Mouse (Mus musculus) neutrophil, adult 59 days (primary cell): Measurements from ENCODE around the gene Ssc5d. TPM values are rescaled to one million over a fixed set of nuclear protein-coding genes. Genes with fewer than 3 reads are reported as not detected.

Source experiments
- total RNA-seq, 2 experiments: library from RNA; stranded (reverse); gene quantifications; 1 replicate in 1 of 2; 2 replicates in 1 of 2; pipeline ENCODE4 v1.2.4; 2023

Gene Ssc5d
- total RNA-seq: not detected

DNA sequence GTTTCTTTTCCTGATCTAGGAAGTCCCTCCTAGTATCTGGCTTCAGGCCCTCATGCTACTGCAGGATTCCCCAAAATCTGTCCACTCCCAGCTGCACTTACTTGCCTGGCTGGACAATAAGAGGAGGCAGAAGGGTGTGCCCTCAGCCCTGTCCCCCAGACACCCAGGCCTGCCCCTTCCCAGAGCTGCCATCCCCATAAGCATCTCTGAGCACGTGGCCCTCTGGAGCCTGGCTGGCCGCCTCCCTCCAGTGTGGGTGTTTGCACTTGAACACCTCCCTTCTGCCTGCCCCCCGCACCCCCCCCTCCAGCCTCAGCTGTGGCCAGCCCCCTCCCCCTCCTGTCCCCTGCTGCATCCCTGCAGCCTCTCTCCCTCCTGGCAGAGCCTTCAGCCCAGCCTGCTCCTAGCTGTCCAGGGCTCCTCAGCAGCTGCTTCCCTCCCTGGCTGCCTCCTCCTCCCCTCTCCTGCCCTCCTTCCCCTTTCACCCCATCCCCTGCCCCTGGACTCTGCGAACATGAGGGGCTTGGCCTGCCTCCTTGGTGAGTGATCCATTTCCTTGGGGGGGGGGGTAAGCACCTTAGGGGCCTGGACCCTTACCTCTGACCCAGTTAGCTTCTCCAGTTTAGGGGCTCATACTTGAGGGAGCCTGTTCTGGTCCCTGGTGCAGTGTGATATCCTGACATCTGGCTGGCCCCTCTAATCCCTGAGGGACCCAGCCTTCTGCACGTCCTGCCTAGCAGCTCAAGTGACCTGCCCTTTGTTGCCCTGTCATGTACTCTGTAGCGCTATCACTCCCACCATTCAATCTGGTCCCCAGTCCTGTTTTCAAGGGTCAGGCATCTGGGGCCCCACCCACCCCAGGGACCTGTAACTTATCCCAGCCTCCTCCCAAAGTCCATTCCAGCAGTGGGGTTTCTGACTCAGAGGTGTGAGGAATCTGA lies at the start of gene Ssc5d:
Ssc5d (plus strand) TSS at position 345 of the 941 bp plus-strand sequence.

DNA sequence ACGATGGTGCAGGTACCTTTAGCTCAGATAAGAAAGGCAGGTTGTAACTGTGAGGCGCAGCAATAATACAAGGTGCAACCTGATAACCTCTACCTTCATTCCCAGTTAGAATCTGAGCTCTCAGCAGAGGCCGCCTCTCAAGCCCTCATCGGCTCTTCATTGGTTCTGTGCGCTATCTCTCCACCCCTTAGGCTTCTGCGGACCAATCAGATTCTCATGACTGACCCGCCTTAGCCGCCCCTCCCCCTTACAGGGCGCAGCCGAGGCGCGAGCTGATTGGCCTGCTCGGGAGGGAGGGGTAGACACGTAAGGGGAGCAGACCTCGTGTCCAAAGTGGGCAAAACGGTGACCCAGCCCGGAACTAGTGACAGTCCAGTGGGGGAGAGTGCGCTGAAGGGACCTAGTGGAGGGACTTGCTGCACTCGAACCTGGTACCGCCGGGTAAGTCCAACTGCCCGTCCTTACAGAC lies 48.8 kb upstream of the Ssc5d start, which contains the start of gene Isoc2a:
Isoc2a (plus strand) TSS at position 401 of the 469 bp plus-strand sequence.

DNA sequence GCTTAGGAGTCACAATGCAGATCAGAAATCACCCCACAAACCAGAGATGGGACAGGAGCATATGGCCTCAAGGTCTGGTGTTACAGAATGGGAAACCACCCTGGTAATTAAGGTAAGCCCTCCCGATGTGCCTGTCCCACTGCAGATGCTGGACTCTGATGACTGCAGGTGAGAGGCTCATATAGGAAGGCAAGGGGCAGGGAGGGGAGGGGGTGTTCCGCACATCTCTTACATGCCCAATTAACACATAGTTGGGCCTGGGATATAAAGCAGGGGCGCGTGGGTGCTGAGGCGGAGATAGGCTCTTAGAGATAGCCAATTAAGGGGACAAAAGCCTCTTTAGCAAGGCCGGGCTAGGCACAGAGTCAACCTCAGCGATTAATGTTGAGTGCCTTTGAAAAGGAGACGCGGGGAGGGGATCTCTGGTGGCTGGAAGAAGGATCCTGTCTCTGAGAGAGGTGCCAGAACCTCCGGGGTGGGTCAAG lies 19.1 kb upstream of the Ssc5d start, which contains the start of gene Gm36210:
Gm36210 (minus strand) TSS at position 51 of the 485 bp plus-strand sequence.

DNA sequence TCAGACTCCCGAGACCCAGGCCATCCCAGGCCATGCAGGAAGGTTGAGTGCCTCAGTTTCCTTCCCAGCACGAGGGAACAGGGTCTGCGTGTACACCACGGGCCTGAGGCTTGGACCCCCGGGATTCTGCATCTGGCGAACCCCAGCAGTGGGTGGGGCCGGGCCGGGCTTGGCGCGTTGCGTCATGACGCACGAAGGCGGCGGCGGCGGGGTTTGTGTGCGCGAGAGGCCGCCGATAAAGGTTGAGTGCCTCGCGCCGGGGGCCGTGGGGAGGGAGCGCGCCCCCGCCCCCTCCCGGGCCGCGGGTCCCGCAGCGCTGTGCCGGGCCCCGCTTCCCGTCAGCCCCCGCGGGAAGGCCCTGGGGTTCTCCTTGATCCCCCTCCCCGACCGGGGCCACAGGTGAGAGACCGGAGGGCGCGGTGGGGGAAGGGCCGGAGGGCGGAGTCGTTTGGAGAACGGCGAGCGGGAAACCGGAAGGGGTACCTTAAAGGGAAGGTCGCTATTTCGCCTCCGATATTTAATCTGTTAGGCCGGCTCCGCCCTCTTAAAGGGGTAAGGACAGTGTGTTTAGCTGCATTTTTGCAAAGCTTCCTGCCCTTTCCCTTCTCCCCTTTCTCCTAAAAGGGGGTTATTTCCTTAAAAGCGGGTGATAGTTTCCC lies 10.4 kb upstream of the Ssc5d start, which contains the start of gene Zfp628:
Zfp628 (plus strand) TSS at position 211 of the 659 bp plus-strand sequence.

DNA sequence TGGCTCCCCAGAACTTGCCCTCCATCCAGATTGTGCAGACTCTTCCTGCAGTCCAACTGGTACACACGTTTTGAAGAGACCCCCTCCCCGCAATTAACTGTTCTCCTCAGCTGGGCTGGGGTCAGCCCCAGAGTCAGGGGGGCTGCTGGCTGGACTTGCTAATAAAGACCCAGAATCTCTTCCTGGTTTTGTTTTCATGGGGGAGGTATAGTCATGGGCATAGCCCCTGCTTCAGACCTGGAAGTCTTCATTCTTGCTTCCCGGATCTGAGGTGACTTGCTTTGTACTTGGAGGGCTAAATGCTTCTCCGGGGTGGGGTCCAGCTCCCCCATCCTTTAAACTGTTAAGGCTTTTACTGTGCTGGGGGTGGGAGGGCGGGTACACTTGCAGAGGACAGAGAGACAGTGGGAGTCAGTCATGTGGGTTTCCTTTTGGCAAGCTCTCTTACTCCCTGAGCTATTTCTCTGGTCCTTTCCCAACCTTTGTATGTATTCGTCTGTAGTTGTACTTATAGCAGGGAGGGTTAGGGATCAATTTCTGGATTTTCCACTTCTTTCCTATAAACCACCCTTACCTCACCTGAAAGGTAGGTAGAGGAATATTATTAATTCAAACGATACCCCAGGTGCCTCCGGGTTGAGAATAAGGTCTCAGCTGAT lies 3.6 kb upstream of the Ssc5d start, which contains the start of gene Nat14:
Nat14 (plus strand) TSS at position 205 of the 659 bp plus-strand sequence.

DNA sequence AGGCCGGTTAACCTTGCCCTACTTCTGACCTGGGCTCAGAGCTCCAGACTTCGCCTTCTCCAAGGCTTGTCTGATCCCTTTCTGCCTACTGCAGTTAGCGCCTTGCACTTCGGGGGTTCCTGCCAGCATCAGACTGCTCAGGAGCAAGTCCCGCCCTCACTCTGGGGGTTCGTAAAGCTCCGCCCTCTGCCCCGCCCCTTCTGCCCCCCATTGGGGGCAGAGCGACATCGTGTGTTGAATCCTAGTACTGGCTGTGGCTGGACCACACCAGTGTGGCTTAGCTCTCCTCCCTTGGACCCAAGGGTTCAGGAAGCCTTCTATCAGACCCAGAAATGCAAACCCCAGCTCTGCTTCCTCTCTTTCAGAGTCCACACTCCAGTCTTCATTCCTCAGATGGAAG lies 38.7 kb downstream of the Ssc5d start, which contains the start of gene Sbk2:
Sbk2 (minus strand) TSS at position 135 of the 400 bp plus-strand sequence.

DNA sequence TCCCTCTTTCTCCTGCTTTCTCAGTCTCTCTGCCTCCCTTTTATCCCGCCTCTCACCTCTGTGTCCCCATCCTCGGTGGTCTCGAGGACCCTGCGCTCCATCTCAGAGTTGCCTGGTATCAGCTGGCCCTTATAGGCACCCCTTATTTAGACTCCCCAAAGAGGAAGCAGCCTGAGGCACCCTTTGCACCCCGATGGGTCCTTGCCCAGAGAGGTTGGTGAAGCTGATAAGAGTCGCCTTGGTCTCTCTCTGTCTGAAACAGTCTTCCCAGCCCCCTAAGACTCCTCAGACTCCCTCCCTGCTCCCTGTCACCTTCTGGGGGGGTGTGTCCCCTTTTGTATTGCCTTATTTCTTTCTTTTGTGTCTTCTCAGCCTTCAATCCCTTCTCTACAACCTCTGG lies 45.5 kb downstream of the Ssc5d start, which contains the start of gene Sbk3:
Sbk3 (minus strand) TSS at position 101 of the 400 bp plus-strand sequence.

Other genes with a start within 250 kb of the Ssc5d start
- gene Hspbp1, start 240.7 kb upstream of the Ssc5d start, total RNA-seq: 10 to 100 TPM; 15.2 to 16.2 TPM
- gene Brsk1, start 235.2 kb upstream of the Ssc5d start, total RNA-seq: not detected
- gene Tmem150b, start 200.5 kb upstream of the Ssc5d start, total RNA-seq: 10 to 100 TPM; 18.1 to 22.3 TPM
- 10 to 100 TPM; 96.3 to 97.7 TPM for gene Kmt5c, start 185.7 kb upstream of the Ssc5d start, total RNA-seq
- 10 to 100 TPM; 25.0 to 29.5 TPM for gene Cox6b2, start 172.7 kb upstream of the Ssc5d start, total RNA-seq
- not detected for gene Fam71e2, start 154.5 kb upstream of the Ssc5d start, total RNA-seq
- gene Il11, start 142.9 kb upstream of the Ssc5d start, total RNA-seq: not detected
- gene Tmem190, start 142.8 kb upstream of the Ssc5d start, total RNA-seq: not detected
- 1 to 10 TPM; 1.1 to 3.2 TPM for gene Tmem238, start 136.1 kb upstream of the Ssc5d start, total RNA-seq
- gene Rpl28, start 132.9 kb upstream of the Ssc5d start, total RNA-seq: 100 to 1,000 TPM; 921 to 945 TPM
- 100 to 1,000 TPM; 187 to 214 TPM for gene Ube2s, start 113.2 kb upstream of the Ssc5d start, total RNA-seq
- not detected for gene Shisa7, start 81.1 kb upstream of the Ssc5d start, total RNA-seq
- gene Isoc2b, start 55.5 kb upstream of the Ssc5d start, total RNA-seq: 1 to 10 TPM; 2.8 to 6.7 TPM
- gene Isoc2a, start 48.6 kb upstream of the Ssc5d start, total RNA-seq: 10 to 100 TPM in 1 of 2 experiments, 1 to 10 TPM in 1; 8.7 to 10.1 TPM
- not detected for gene Gm36210, start 19.3 kb upstream of the Ssc5d start, total RNA-seq
- 10 to 100 TPM; 13.2 to 15.5 TPM for gene Zfp628, start 10.6 kb upstream of the Ssc5d start, total RNA-seq
- gene Nat14, start 3.8 kb upstream of the Ssc5d start, total RNA-seq: 1 to 10 TPM; 2.1 to 3.2 TPM
- not detected for gene Sbk2, start 38.6 kb downstream of the Ssc5d start, total RNA-seq
- gene Sbk3, start 45.4 kb downstream of the Ssc5d start, total RNA-seq: not detected
- gene Zfp579, start 70.4 kb downstream of the Ssc5d start, total RNA-seq: 1 to 10 TPM; 2.8 to 3.5 TPM
- 10 to 100 TPM; 13.0 to 20.8 TPM for gene Zfp524, start 88.6 kb downstream of the Ssc5d start, total RNA-seq
- 10 to 100 TPM; 33.3 to 36.3 TPM for gene Fiz1, start 88.9 kb downstream of the Ssc5d start, total RNA-seq
- not detected for gene Gm44973, start 89.7 kb downstream of the Ssc5d start, total RNA-seq
- gene Zfp865, start 94.6 kb downstream of the Ssc5d start, total RNA-seq: 10 to 100 TPM; 31.9 to 37.3 TPM
- under 1 TPM in 1 of 2 experiments, not detected in 1; 0.56 TPM for gene Ccdc106, start 94.8 kb downstream of the Ssc5d start, total RNA-seq
- gene 4632433K11Rik, start 108.3 kb downstream of the Ssc5d start, total RNA-seq: not detected
- 1 to 10 TPM; 2.8 to 2.9 TPM for gene Zfp784, start 112.7 kb downstream of the Ssc5d start, total RNA-seq
- gene Zfp580, start 125.8 kb downstream of the Ssc5d start, total RNA-seq: under 1 TPM; 0.47 to 0.71 TPM
- 100 to 1,000 TPM; 222 to 227 TPM for gene U2af2, start 136.4 kb downstream of the Ssc5d start, total RNA-seq
- gene Epn1, start 154.4 kb downstream of the Ssc5d start, total RNA-seq: 100 to 1,000 TPM; 139 to 160 TPM
- gene Rfpl4, start 191.2 kb downstream of the Ssc5d start, total RNA-seq: not detected
- under 1 TPM in 1 of 2 experiments, not detected in 1; 0.64 TPM for gene Rasl2-9, start 200.2 kb downstream of the Ssc5d start, total RNA-seq
- gene Vmn1r55, start 223.9 kb downstream of the Ssc5d start, total RNA-seq: not detected